Mouse (Mus musculus) mature B cell (primary cell): ENCODE data around the gene Kcng3.

ENCODE experiments used
- in situ Hi-C: fragments of 300-500 bp; cut with MboI; formaldehyde crosslinking; loops from 2 replicates; pipeline ENCODE4 v1.14.3; 2019

The Kcng3 gene

GRCm38 (mm10) chr17:83559081-83559480 is 72.6 kb downstream of the Kcng3 start:
- in situ Hi-C loops = no loop called here

- in situ Hi-C loops = no loop called here
These were observed 75.9 kb downstream of the Kcng3 start for GRCm38 (mm10) chr17:83555836-83556235.

GRCm38 (mm10) chr17:83554997-83555396 is 76.7 kb downstream of the Kcng3 start:
- in situ Hi-C loops = no loop called here

- in situ Hi-C loops = no loop called here
These were observed 83.0 kb downstream of the Kcng3 start for GRCm38 (mm10) chr17:83548501-83549233.

- in situ Hi-C loops = no loop called here
These were observed 84.5 kb downstream of the Kcng3 start for GRCm38 (mm10) chr17:83547145-83547544.

GRCm38 (mm10) chr17:83545756-83546742 is 85.6 kb downstream of the Kcng3 start:
- in situ Hi-C loops = no loop called here

GRCm38 (mm10) chr17:83545259-83545658 is 86.4 kb downstream of the Kcng3 start:
- in situ Hi-C loops = no loop called here

- in situ Hi-C loops = no loop called here
These were observed 89.3 kb downstream of the Kcng3 start for GRCm38 (mm10) chr17:83542424-83542823.

- in situ Hi-C loops = no loop called here
These were observed 92.2 kb downstream of the Kcng3 start for GRCm38 (mm10) chr17:83539262-83540037.

- in situ Hi-C loops = no loop called here
These were observed 93.0 kb downstream of the Kcng3 start for GRCm38 (mm10) chr17:83538694-83539093.

GRCm38 (mm10) chr17:83538141-83538540 is 93.6 kb downstream of the Kcng3 start:
- in situ Hi-C loops = no loop called here
